Mouse (Mus musculus) cerebellum, adult 9-10 months (tissue): ENCODE measurements around the gene Bmpr1b.

Experiments used
- DNase-seq: peaks from one replicate; pipeline ENCODE4 v3.0.0; 2022

Bmpr1b gene

GRCm38 (mm10) chr3:141809581-141809980, 359.6 kb downstream of the Bmpr1b start:
- peak; percentile 76 for DNase-seq

DNA sequence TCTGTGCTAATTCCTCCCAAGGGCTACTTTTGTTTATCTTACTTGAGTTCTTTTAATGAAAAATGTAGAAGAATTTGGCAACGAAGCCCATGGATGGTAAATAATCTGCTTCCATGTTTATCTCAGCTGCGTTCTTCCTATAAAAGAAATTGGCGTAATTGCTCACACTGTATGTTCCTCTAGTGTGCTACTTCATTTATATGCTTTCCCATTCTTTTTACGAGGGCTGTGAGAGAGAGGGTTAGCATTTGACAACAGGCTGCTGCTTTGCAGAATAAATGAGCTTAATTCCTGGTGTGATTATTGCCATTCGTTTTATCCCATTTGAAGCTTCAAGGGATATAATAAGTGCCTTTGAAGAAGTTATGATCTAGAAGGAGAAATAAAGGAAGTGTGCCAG, 365.1 kb downstream of the Bmpr1b start:
- no peak for DNase-seq

DNA sequence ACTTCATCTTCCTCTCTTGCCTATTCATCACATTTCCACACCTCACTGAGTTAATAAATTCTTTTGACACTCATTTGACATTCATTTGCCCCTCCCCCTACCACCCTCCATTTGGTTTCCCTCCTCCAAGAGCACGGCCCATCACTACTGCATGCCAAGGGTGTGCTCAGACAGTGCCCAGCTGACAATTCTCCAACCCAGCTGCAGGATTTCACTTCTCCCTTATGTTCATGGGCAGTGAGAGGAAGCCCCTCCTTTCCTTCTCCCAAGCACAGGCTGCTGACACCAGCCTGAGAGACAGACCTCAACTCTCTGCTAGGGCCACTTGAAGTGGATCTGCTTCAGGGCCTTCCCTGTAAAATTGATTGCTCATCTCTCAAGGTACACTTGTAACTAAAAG, 371.4 kb downstream of the Bmpr1b start:
- no peak for DNase-seq

- DNase-seq = no peak
Observed at GRCm38 (mm10) chr3:141797372-141797771, 371.9 kb downstream of the Bmpr1b start.

GRCm38 (mm10) chr3:141794371-141794770, 374.9 kb downstream of the Bmpr1b start:
- DNase-seq = no peak

DNA sequence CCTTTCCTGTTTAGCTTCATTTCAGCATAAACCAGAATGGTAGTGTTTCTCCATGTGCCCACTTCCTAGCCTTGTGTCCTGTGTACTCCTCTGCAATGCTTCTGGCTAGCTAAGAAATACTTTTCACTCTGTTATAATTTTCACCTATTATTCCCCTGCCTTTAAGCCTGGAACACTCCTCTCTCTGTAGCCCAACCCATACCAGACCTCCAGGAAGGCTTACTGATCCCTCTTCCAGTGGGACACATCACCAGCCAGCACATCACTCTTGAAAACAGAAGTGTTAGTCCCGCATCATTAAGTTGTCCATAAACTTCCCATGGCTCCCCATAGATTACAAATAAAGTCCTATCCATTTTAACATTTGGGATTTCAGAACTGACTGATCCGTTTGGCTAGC, 375.5 kb downstream of the Bmpr1b start:
- no peak for DNase-seq

- no peak for DNase-seq
Observed at GRCm38 (mm10) chr3:141792106-141792505, 377.1 kb downstream of the Bmpr1b start.

GRCm38 (mm10) chr3:141791026-141791780, 378.0 kb downstream of the Bmpr1b start:
- no peak for DNase-seq
